Mouse (Mus musculus) bone marrow, adult 2 months (tissue): ENCODE results near the gene Ube2a. TPM values are rescaled to one million over a fixed set of nuclear protein-coding genes. Genes with fewer than 3 reads are reported as not detected.

ENCODE experiments used
- H3K27ac ChIP-seq: fragments of 200-500 bp; 2 replicates; pipeline ENCODE4 v1.5.1; 2012; ENCODE audit warnings: low read depth, mild to moderate bottlenecking, control low read depth, inconsistent platforms, low read length; ENCODE audit not compliant: control insufficient read depth, poor library complexity, insufficient read depth
- H3K4me1 ChIP-seq: fragments of 200-500 bp; 2 replicates; pipeline ENCODE4 v1.6.1; 2011; ENCODE audit warnings: low read length; ENCODE audit not compliant: control insufficient read depth, insufficient read depth
- H3K4me3 ChIP-seq: fragments of 200-500 bp; replicated peaks from 2 replicates; pipeline ENCODE3; 2011; ENCODE audit warnings: mild to moderate bottlenecking, low read depth, low read length, control low read depth; ENCODE audit not compliant: control insufficient read depth
- CTCF ChIP-seq: fragments of 200-500 bp; IDR thresholded peaks from 2 replicates; pipeline ENCODE4 v1.5.1; 2011; ENCODE audit warnings: low read length, control low read depth; ENCODE audit not compliant: control insufficient read depth, insufficient read depth
- POLR2A ChIP-seq: fragments of 200-500 bp; IDR thresholded peaks from 2 replicates; pipeline ENCODE4 v1.6.1; 2011; ENCODE audit warnings: low read depth, mild to moderate bottlenecking, control low read depth, low read length, borderline replicate concordance; ENCODE audit not compliant: control insufficient read depth
- WGBS: fragments of 180-500 bp; shearing (Covaris S2); methylation state at CpG from one replicate; pipeline ENCODE4 v1.1.7; 2018; 5-methylcytosine and 5-hydroxymethylcytosine counted together
- polyA plus RNA-seq: library from polyadenylated mRNA; stranded (reverse); fragments of >200 nt; gene quantifications from 2 replicates; pipeline ENCODE4 v1.2.4, GENCODE M21; 2011; ENCODE audit warnings: low replicate concordance; ENCODE audit not compliant: missing spikeins, insufficient read depth, insufficient read length

Ube2a gene
- polyA plus RNA-seq, 1 experiment = 50.9 TPM

GRCm38 (mm10) chrX:36911343-36911742 lies 37.6 kb downstream of the Ube2a start:
- Histone ChIP-seq H3K27ac (no peak overlapping the region), H3K4me1 (no peaks in the 10 kb centered on the region), H3K4me3 (no peak overlapping the region)
- 48% methylated on average over 12 of the region's 12 CpGs for WGBS
- TF ChIP-seq POLR2A = no peak
- TF ChIP-seq CTCF = no peak

GRCm38 (mm10) chrX:36917749-36918148 lies 44.0 kb downstream of the Ube2a start:
- WGBS = 38% methylated on average over 1 of the region's 1 CpGs
- no peak for TF ChIP-seq CTCF
- no peak for TF ChIP-seq POLR2A
- no peaks in the 10 kb centered on the region for H3K4me1 ChIP-seq
- no peak overlapping the region for H3K27ac ChIP-seq
- no peak overlapping the region for H3K4me3 ChIP-seq

- TF ChIP-seq POLR2A (no peak), CTCF (no peak)
- no peak overlapping the region for H3K4me3 ChIP-seq
- H3K4me1 ChIP-seq = no peaks in the 10 kb centered on the region
- WGBS = 80% methylated on average over 4 of the region's 4 CpGs
- no peak overlapping the region for H3K27ac ChIP-seq
Measured at GRCm38 (mm10) chrX:36921346-36921745, 47.6 kb downstream of the Ube2a start.

GRCm38 (mm10) chrX:36928791-36929190 lies 55.1 kb downstream of the Ube2a start:
- Histone ChIP-seq H3K27ac (no peak overlapping the region), H3K4me3 (no peak overlapping the region), H3K4me1 (no peaks in the 10 kb centered on the region)
- TF ChIP-seq POLR2A = no peak
- no peak for TF ChIP-seq CTCF
- 74% methylated on average over 4 of the region's 4 CpGs for WGBS

GRCm38 (mm10) chrX:36929694-36930093 lies 56.0 kb downstream of the Ube2a start:
- TF ChIP-seq CTCF (no peak), POLR2A (no peak)
- Histone ChIP-seq H3K27ac (no peak overlapping the region), H3K4me3 (no peak overlapping the region), H3K4me1 (no peaks in the 10 kb centered on the region)
- 39% methylated on average over 4 of the region's 4 CpGs for WGBS

GRCm38 (mm10) chrX:36930574-36930973 lies 56.9 kb downstream of the Ube2a start:
- no peak for TF ChIP-seq CTCF
- no peak for TF ChIP-seq POLR2A
- no peak overlapping the region for H3K27ac ChIP-seq
- no peaks in the 10 kb centered on the region for H3K4me1 ChIP-seq
- WGBS = 50% methylated on average over 1 of the region's 1 CpGs
- H3K4me3 ChIP-seq = no peak overlapping the region

Other genes starting within 250 kb of the Ube2a start
- gene Akap17b, start 228.5 kb upstream of the Ube2a start, polyA plus RNA-seq = 1.5 and 1.6 TPM in 2 replicates
- gene Slc25a43, start 130.2 kb upstream of the Ube2a start, polyA plus RNA-seq = not detected in 2 replicates
- 102 and 183 TPM in 2 replicates for gene Slc25a5, start 78.2 kb upstream of the Ube2a start, polyA plus RNA-seq
- 10.4 and 11.4 TPM in 2 replicates for gene C330007P06Rik, start 211 bp downstream of the Ube2a start, polyA plus RNA-seq
- gene Nkrf, start 29.0 kb downstream of the Ube2a start, polyA plus RNA-seq = 1.7 and 3.4 TPM in 2 replicates
- 12.6 and 17.5 TPM in 2 replicates for gene Sept6, start 117.9 kb downstream of the Ube2a start, polyA plus RNA-seq
- gene Sowahd, start 174.9 kb downstream of the Ube2a start, polyA plus RNA-seq = not detected in 2 replicates
- 407 and 550 TPM in 2 replicates for gene Rpl39, start 211.5 kb downstream of the Ube2a start, polyA plus RNA-seq
- 40.7 and 43.2 TPM in 2 replicates for gene Upf3b, start 236.4 kb downstream of the Ube2a start, polyA plus RNA-seq